Mouse (Mus musculus) embryonic facial prominence, embryonic 12.5 days (tissue): ENCODE data around the gene Gm26965. TPM values are rescaled to one million over a fixed set of nuclear protein-coding genes. Genes with fewer than 3 reads are reported as not detected.

Source experiments
- ATAC-seq: fragments of 200-750 bp; cut with Nextera tagmentation; 2 replicates; pipeline ENCODE4 v1.8.0; 2017; ENCODE audit not compliant: insufficient number of reproducible peaks, insufficient read depth, low FRiP score, low TSS enrichment
- H3K27ac ChIP-seq: fragments of 300-500 bp; sonication (generic); 2 replicates; pipeline ENCODE4 v1.5.1; 2016; ENCODE audit warnings: mild to moderate bottlenecking
- H3K27me3 ChIP-seq: fragments of 300-500 bp; sonication (generic); 2 replicates; pipeline ENCODE4 v1.6.1; 2016; ENCODE audit warnings: mild to moderate bottlenecking, moderate library complexity
- H3K36me3 ChIP-seq: fragments of 300-500 bp; sonication (generic); 2 replicates; pipeline ENCODE4 v1.6.1; 2016; ENCODE audit warnings: mild to moderate bottlenecking
- H3K4me1 ChIP-seq: fragments of 300-500 bp; sonication (generic); 2 replicates; pipeline ENCODE4 v1.6.1; 2016
- H3K4me2 ChIP-seq: fragments of 300-500 bp; sonication (generic); replicated peaks from 2 replicates; pipeline ENCODE4 v1.6.1; 2016; ENCODE audit warnings: mild to moderate bottlenecking, moderate library complexity
- H3K4me3 ChIP-seq: fragments of 300-500 bp; sonication (generic); 2 replicates; pipeline ENCODE4 v1.5.1; 2016; ENCODE audit warnings: mild to moderate bottlenecking
- H3K9ac ChIP-seq: fragments of 300-500 bp; sonication (generic); 2 replicates; pipeline ENCODE4 v1.6.1; 2016; ENCODE audit warnings: mild to moderate bottlenecking, moderate library complexity
- H3K9me3 ChIP-seq: fragments of 300-500 bp; sonication (generic); 2 replicates; pipeline ENCODE4 v1.6.1; 2016; ENCODE audit warnings: mild to moderate bottlenecking, moderate library complexity
- WGBS: fragments of 180-500 bp; shearing (Covaris S2); methylation state at CpG from one replicate; pipeline ENCODE4 v1.1.7; 2016; 5-methylcytosine and 5-hydroxymethylcytosine counted together
- polyA plus RNA-seq: library from polyadenylated mRNA; unstranded; fragments of >200 nt; fragmentation: Nextera tagmentation; extraction: Ambion mirVana; gene quantifications from 2 replicates; pipeline ENCODE4 v1.2.1, GENCODE M21; 2016

The Gm26965 gene
- polyA plus RNA-seq = not detected in 2 replicates

- peak within 1 kb of the TSS; percentile 94 for H3K4me3 ChIP-seq
- H3K27me3 ChIP-seq = no peaks in the 10 kb centered on the region
- H3K9me3 ChIP-seq = no peaks in the 10 kb centered on the region
- ATAC-seq = peak; percentile 96
- H3K9ac ChIP-seq = peak within 1 kb of the TSS; percentile 82
- WGBS = under 1% methylated on average over 27 of the region's 27 CpGs
- H3K4me2 ChIP-seq = peak within 1 kb of the TSS; percentile 83
- peaks cover 10% of the 10 kb centered on the region for H3K4me1 ChIP-seq
- peaks cover 3% of the 10 kb centered on the region; the same call in 1 of the 2 replicates for H3K36me3 ChIP-seq
- H3K27ac ChIP-seq = peak within 1 kb of the TSS; percentile 63
These were observed at the start of gene Gm26965, which contains the start of gene Zfp87 for GRCm38 (mm10) chr13:67525753-67526410. Gm26965 (minus strand) TSS chr13:67526151. Zfp87 (minus strand) TSS chr13:67526177.

GRCm38 (mm10) chr13:67572591-67573189 is 46.7 kb upstream of the Gm26965 start:
- H3K4me1 ChIP-seq = no peaks in the 10 kb centered on the region
- no peak for ATAC-seq
- no peak overlapping the region for H3K4me2 ChIP-seq
- H3K27me3 ChIP-seq = no peaks in the 10 kb centered on the region
- no peaks in the 10 kb centered on the region for H3K36me3 ChIP-seq
- H3K9ac ChIP-seq = no peak overlapping the region
- H3K4me3 ChIP-seq = no peak overlapping the region
- no peaks in the 10 kb centered on the region for H3K9me3 ChIP-seq
- no peak overlapping the region for H3K27ac ChIP-seq
- WGBS = 70% methylated on average over 5 of the region's 5 CpGs

DNA sequence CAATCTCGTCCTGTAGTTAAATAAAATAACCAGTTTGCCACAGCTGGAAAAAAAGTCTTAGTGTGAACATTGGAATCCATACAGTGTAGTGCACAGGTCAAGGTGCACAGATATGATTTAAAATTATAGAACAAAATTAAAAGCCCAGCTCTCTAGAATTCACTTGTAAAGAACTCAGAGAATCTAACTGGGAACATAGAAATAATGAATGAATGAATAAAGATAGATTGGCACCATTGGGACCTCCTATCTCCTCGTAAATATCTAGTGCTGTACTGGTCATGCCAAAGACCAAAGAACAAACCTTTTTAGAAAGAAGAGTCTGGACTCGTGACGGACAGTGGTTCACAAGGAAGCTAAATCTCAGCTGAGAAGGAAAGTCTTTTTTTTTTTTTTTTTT is 27.8 kb upstream of the Gm26965 start, which contains the start of gene Zfp748:
Zfp748 (minus strand) TSS at position 101 of the 400 bp plus-strand sequence.
- H3K4me3 ChIP-seq = peak within 1 kb of the TSS; percentile 81
- H3K27ac ChIP-seq = peak within 1 kb of the TSS; percentile 86
- H3K9me3 ChIP-seq = no peaks in the 10 kb centered on the region
- 0 out of 2 replicates have a peak, but pooled peaks cover 5% of the 10 kb centered on the region for H3K4me1 ChIP-seq
- 67% methylated on average over 4 of the region's 4 CpGs for WGBS
- H3K36me3 ChIP-seq = no peaks in the 10 kb centered on the region
- no peak for ATAC-seq
- H3K27me3 ChIP-seq = no peaks in the 10 kb centered on the region
- H3K9ac ChIP-seq = peak within 1 kb of the TSS; percentile 86
- H3K4me2 ChIP-seq = peak within 1 kb of the TSS; percentile 61

DNA sequence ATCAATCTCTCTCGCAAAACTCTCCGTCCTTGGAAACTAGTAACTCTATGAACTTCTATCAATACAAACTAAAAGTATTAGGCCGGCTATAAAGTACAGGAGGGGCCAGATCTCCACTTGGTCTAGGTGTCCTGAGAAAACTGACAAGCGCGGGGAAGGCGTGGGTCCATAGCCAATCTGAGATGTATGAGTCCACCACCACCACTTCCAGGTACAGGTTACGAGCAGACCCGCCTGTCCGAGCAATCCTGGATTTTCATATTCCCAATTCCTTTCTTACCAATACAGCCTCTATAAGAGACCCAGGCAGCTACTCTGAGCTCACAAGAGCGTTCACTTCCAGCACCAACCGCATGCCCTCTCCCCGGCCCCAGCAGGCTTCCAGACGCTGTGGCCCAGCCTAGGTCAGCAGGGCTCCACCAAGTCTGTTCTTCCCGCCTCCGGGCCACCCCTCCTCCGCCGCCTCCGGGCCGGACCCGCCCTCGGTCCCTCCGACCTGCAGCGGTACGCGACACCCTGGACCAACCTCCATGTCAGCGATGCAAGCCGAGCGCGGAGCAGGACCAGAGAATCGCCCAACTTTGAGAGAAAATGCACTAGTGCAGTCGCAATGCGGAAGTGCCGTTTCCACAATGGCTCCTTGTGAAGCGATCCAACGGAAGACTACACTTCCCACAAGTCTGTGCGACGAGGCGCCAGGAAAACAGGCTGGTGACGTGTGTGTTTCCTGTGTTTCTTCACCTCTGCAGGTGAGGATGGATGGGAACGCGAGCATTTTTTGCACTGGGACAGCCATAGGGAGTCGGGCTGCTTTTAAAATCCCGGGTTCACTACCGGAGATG is 26.8 kb upstream of the Gm26965 start:
- peak; percentile 97 for ATAC-seq
- H3K36me3 ChIP-seq = no peaks in the 10 kb centered on the region
- H3K4me1 ChIP-seq = 0 out of 2 replicates have a peak, but pooled peaks cover 5% of the 10 kb centered on the region
- no peaks in the 10 kb centered on the region for H3K9me3 ChIP-seq
- H3K4me2 ChIP-seq = peak overlapping the region; percentile 61
- WGBS = 2% methylated on average over 44 of the region's 44 CpGs
- H3K27me3 ChIP-seq = no peaks in the 10 kb centered on the region
- peak overlapping the region; percentile 86 for H3K27ac ChIP-seq
- peak overlapping the region; percentile 81 for H3K4me3 ChIP-seq
- H3K9ac ChIP-seq = peak overlapping the region; percentile 86

DNA sequence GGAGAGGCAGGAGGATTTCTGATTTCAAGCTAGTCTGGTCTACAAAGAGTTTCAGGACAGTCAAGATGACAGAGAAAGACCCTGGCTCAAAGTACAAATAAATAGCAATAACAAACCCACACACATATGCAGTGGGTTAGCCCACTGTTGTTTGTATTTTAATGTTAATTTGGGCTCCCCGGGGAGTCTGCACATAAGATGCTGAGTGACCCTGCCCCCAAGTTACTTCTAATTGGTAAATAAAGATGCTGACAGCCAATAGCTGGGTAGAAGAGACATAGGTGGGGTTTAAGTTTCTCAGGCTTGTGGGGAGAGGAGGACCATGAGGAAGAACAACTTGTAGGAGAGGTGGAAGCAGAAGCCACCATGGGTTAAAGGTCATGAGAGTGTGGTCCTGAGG is 20.0 kb upstream of the Gm26965 start:
- H3K4me2 ChIP-seq = no peak overlapping the region
- no peak for ATAC-seq
- no peak overlapping the region for H3K9ac ChIP-seq
- H3K4me3 ChIP-seq = no peak overlapping the region
- no peaks in the 10 kb centered on the region for H3K27me3 ChIP-seq
- peaks cover 40% of the 10 kb centered on the region for H3K36me3 ChIP-seq
- no peak overlapping the region for H3K27ac ChIP-seq
- no peaks in the 10 kb centered on the region for H3K9me3 ChIP-seq
- no peaks in the 10 kb centered on the region for H3K4me1 ChIP-seq
- whole genome bisulfite sequencing = 73% methylated on average over 1 of the region's 1 CpGs

GRCm38 (mm10) chr13:67527049-67527730 is 1.2 kb upstream of the Gm26965 start:
- no peak overlapping the region for H3K27ac ChIP-seq
- ATAC-seq = no peak
- H3K27me3 ChIP-seq = no peaks in the 10 kb centered on the region
- no peak overlapping the region for H3K9ac ChIP-seq
- WGBS = 77% methylated on average over 3 of the region's 3 CpGs
- H3K4me3 ChIP-seq = no peak overlapping the region
- peaks cover 10% of the 10 kb centered on the region for H3K4me1 ChIP-seq
- no peak overlapping the region for H3K4me2 ChIP-seq
- H3K9me3 ChIP-seq = no peaks in the 10 kb centered on the region
- H3K36me3 ChIP-seq = no peaks in the 10 kb centered on the region

GRCm38 (mm10) chr13:67500908-67501307 is 25.0 kb downstream of the Gm26965 start:
- no peak overlapping the region for H3K27ac ChIP-seq
- H3K9ac ChIP-seq = no peak overlapping the region
- no peak overlapping the region for H3K4me2 ChIP-seq
- no peaks in the 10 kb centered on the region for H3K27me3 ChIP-seq
- H3K36me3 ChIP-seq = 0 out of 2 replicates have a peak, but pooled peaks cover 2% of the 10 kb centered on the region
- no peaks in the 10 kb centered on the region for H3K9me3 ChIP-seq
- WGBS = 91% methylated on average over 1 of the region's 1 CpGs
- peak; percentile 58; the same call in 1 of the 2 replicates for ATAC-seq
- no peak overlapping the region for H3K4me3 ChIP-seq
- peaks cover 7% of the 10 kb centered on the region; the same call in 1 of the 2 replicates for H3K4me1 ChIP-seq

DNA sequence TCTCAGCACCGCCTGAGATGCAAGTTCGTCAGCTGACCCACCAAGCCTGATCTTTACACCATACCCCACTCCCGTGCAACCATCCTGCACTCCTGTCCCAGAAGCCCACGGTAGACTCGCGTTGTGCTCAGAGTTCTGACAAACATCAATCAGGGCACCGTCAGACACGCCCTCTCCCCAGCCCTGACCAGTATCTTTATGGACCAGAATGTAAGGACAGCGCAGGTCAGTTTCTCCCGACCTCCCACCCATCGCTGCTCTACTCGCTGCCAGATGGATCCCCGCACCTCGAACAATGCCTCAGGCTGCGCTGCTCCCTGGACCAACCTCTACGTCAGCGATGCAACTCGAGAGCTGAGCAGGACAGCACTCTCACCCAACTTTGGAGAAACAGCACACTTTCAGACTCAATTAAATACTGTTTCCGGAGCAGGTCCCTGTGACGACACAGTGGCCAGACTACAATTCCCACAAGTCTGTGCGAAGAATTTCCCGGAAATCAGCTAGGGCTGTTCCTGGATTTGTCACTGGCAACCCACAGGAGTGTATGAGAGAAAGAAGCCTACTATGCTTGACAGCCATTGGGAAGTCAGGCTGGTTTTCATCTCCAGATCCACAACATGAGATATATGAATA is 25.7 kb downstream of the Gm26965 start, which contains the start of gene Zfp58:
Zfp58 (minus strand) TSS at position 472 of the 636 bp plus-strand sequence.
- 0 out of 2 replicates have a peak, but pooled peaks cover 1% of the 10 kb centered on the region for H3K9me3 ChIP-seq
- peaks cover 7% of the 10 kb centered on the region; the same call in 1 of the 2 replicates for H3K4me1 ChIP-seq
- H3K36me3 ChIP-seq = peaks cover 6% of the 10 kb centered on the region; the same call in 1 of the 2 replicates
- peak within 1 kb of the TSS; percentile 75 for H3K9ac ChIP-seq
- H3K27me3 ChIP-seq = no peaks in the 10 kb centered on the region
- WGBS = under 1% methylated on average over 22 of the region's 22 CpGs
- H3K4me2 ChIP-seq = peak within 1 kb of the TSS; percentile 73
- ATAC-seq = peak; percentile 89
- peak within 1 kb of the TSS; percentile 70 for H3K4me3 ChIP-seq
- H3K27ac ChIP-seq = peak within 1 kb of the TSS; percentile 48

DNA sequence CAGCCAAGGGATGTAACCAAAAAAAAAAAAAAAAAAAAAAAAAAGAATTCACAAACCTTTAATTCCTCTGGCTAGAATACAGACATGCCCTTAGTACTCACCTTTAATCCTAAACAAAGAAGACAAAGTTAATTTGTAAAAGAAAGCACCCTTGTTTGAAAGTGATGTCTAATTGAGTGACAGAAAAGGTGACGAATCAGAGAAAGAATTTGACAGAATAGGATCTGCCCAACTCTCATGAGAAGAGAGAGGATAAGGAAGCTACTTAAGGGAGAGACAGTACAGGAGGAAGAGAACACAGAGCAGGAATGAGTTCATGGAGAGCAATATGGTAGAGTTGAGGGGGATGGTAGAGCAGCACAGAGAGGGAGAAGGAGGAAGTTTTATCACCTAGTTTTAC is 30.3 kb downstream of the Gm26965 start:
- H3K27me3 ChIP-seq = no peaks in the 10 kb centered on the region
- no peak overlapping the region for H3K4me2 ChIP-seq
- WGBS = 97% methylated on average over 1 of the region's 1 CpGs
- H3K9ac ChIP-seq = no peak overlapping the region
- no peak for ATAC-seq
- H3K36me3 ChIP-seq = peaks cover 49% of the 10 kb centered on the region
- no peak overlapping the region for H3K27ac ChIP-seq
- H3K9me3 ChIP-seq = peaks cover 10% of the 10 kb centered on the region
- peaks cover 7% of the 10 kb centered on the region; the same call in 1 of the 2 replicates for H3K4me1 ChIP-seq
- no peak overlapping the region for H3K4me3 ChIP-seq

DNA sequence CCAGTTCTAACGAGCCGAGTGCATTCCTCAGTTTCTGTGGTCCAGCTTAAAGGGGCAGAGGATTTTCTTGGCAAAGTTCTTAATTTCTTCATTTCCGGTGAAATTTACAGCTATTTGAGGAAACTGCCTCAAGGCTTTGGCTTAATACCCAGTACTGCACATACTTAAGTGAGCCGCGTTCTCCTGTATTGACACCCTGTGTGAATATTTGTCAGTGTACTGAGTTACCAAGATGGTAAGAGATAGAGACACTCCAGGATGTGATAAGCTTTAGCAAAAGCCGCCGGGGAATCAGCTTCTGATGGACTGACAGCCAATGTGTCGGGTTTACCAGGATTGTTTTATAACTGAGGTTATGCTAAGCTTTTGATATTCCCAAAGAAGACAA is 41.5 kb downstream of the Gm26965 start:
- Histone ChIP-seq H3K9me3 (no peaks in the 10 kb centered on the region), H3K36me3 (peaks cover 17% of the 10 kb centered on the region), H3K27ac (no peak overlapping the region), H3K27me3 (no peaks in the 10 kb centered on the region), H3K4me2 (peak overlapping the region; percentile 63), H3K9ac (peak overlapping the region; percentile 58; the same call in 1 of the 2 replicates), H3K4me3 (peak overlapping the region; percentile 62), H3K4me1 (no peaks in the 10 kb centered on the region)
- WGBS = 40% methylated on average over 8 of the region's 8 CpGs
- ATAC-seq = peak; percentile 58
